Mouse (Mus musculus) Patski (cell line): ENCODE data around the gene Tns4. TPM values are rescaled to one million over a fixed set of nuclear protein-coding genes. Genes with fewer than 3 reads are reported as not detected.

ENCODE experiments used
- ATAC-seq: fragments of 100-300 bp; one replicate; pipeline ENCODE4 v1.8.0; 2021
- CTCF ChIA-PET: fragments of 350-600 bp; sonication (Branson Sonifier 250); formaldehyde crosslinking; loops from one replicate; lab custom pipeline; 2022; ENCODE audit warnings: inconsistent platforms; lab: Charles Lee
- POLR2A ChIA-PET: fragments of 350-600 bp; sonication (Branson Sonifier 250); formaldehyde crosslinking; loops from one replicate; lab custom pipeline; 2022; ENCODE audit warnings: antibody characterized with exemption, inconsistent platforms; lab: Charles Lee
- DNase-seq: peaks from one replicate; pipeline ENCODE4 v3.0.0-alpha.2; 2011; ENCODE audit warnings: low read depth, low spot score
- H3K27me3 ChIP-seq: fragments of 371-371 bp; one replicate; pipeline ENCODE4 v1.5.1; 2021
- CTCF ChIP-seq: fragments of 100-300 bp; IDR thresholded peaks from one replicate; pipeline ENCODE4 v1.5.1; 2021
- in situ Hi-C: fragments of 300-500 bp; cut with MboI; formaldehyde crosslinking; loops from 3 replicates; pipeline ENCODE4 v1.11.1; 2018; ENCODE audit warnings: low pct_unique_long_range_greater_than_20kb, mixed read lengths
- polyA plus RNA-seq: library from polyadenylated mRNA; unstranded; gene quantifications from one replicate; pipeline ENCODE4 v1.2.3, GENCODE M21; 2021

Tns4 gene
- polyA plus RNA-seq, 1 experiment from 2014 or later: not detected

DNA sequence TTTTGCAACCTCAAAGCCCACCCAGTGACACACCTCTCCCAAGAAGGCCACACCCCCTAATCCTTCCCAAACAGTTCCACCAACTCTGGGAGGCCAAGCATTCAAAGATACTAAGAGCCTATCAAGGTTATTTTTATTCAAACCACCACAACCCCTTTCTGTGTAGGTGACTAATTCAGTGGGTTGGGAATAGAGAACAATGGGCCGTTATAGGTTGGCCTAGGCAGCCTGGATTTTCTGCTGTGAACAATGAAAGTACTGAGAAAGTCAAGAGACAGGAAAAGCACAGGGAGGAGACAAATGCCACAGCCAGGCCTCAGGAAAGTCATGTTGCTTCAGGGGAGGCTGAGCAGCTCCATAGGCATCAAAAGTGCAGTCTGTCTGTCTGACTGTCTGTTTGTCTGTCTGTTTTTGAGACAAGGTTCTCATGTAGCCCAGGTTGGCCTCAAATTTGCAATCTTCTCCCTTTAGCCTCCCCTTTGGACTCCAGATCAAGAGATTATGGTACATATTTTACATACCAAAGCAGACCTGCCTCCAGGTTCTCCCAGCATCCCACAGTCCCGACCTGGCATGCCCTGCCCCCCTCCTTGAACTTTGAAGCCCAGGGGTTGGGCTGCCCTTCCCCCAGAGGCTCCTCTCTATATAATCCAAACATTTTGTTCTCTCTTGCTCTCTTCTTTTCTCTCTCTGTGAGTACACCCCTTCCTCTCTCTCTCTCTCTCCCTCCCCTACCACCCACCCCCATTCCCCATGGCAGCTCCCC is 6.0 kb upstream of the Tns4 start:
- TF ChIP-seq CTCF: no peak
- ATAC-seq: no peak
- in situ Hi-C loops: no loop called here
- ChIA-PET POLR2A (no interaction called here), CTCF (no interaction called here)
- no peak for DNase-seq
- no peaks in the 10 kb centered on the region for H3K27me3 ChIP-seq

DNA sequence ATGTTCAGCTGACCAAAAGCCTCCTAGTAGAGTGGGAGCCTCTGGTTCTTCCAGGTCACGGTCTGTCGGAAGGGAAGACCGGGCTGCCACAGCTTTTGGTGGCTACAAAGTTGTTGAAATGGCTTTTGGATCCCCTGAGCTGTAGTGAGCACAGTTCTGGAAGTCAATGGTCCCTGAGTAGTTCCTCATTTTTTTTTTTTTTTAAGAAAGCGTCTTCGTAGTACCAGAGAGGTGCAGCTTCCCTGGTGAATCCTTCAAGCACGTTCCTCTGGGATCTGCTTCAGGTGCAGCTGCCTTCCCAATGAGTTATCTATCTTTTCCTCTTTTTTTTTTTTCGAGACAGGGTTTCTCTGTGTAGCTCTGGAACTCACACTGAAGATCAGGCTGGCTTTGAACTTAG is 4.6 kb upstream of the Tns4 start:
- ChIA-PET CTCF (no interaction called here), POLR2A (no interaction called here)
- DNase-seq: no peak
- no peaks in the 10 kb centered on the region for H3K27me3 ChIP-seq
- in situ Hi-C loops: no loop called here
- no peak for ATAC-seq
- TF ChIP-seq CTCF: no peak

DNA sequence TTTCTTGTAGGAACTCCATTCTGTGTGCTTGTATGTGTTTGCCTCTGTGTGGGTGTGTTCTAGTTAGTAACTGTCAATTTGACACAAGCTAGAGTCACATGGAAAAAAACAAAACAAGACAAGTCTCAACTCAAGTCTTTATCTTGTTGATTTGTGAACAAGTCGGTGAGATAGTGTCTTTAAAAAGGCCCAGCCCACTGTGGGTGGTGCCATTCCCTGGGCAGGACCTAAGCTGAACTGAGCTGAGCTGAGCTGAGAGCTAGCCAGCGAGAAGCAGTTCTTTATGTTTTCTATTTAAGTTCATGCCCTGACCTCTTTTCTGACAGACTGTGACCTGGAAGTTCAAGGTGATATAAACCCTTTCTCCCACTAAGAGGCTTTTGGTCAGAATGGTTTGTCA is 2.6 kb upstream of the Tns4 start:
- ATAC-seq (no peak), DNase-seq (no peak)
- ChIA-PET CTCF (no interaction called here), POLR2A (no interaction called here)
- TF ChIP-seq CTCF: no peak
- H3K27me3 ChIP-seq: no peaks in the 10 kb centered on the region
- in situ Hi-C loops: no loop called here

DNA sequence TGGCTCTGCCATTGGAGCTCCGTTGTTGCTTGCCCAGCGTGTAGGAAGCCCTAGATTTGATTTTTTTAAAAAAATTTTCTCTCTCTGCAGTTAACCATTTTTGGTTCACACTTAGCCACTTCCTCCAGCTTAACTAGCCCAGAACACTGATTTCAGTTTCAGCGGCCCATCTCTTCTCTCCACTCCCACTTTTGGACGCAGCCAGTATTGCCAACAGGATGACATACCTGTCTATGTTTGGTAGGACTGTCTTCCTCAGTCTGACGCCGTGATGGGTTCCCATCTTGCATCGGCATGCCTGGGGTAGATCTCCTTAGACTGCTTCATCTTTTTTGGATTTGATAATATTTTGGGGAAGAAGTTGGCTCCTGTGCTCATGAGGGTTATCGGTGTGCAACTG is 1.3 kb upstream of the Tns4 start:
- CTCF ChIA-PET: no interaction called here
- no peak for TF ChIP-seq CTCF
- DNase-seq: no peak
- POLR2A ChIA-PET: no interaction called here
- H3K27me3 ChIP-seq: no peaks in the 10 kb centered on the region
- no peak for ATAC-seq
- in situ Hi-C loops: no loop called here

DNA sequence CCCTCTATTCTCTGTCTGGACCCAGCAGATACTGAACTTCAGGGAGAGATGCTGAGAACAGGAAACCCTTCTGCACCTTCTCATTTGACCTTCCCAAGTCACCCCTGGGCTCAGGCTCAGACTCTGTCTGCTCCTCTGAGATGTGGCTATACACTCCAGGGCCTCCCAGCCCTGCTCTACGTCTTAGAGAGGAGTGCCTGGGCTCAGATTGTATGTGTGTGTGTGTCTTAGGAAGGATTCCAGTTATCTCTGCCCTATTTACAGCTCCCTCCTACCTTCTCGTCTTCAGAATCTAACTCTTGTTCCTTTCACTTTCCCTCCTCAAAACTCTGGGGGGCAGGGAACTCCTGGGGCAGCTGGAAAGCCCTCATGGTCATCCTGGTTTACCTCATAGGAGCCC is 620 bp downstream of the Tns4 start:
- DNase-seq (no peak), ATAC-seq (no peak)
- in situ Hi-C loops: no loop called here
- POLR2A ChIA-PET: no interaction called here
- no peaks in the 10 kb centered on the region for H3K27me3 ChIP-seq
- CTCF ChIA-PET: interaction anchor here (0.8 kb wide), 1 partner anchor 23 kb away, joined by 3 read pairs; no protein-coding TSS in a partner anchor
- TF ChIP-seq CTCF: no peak

DNA sequence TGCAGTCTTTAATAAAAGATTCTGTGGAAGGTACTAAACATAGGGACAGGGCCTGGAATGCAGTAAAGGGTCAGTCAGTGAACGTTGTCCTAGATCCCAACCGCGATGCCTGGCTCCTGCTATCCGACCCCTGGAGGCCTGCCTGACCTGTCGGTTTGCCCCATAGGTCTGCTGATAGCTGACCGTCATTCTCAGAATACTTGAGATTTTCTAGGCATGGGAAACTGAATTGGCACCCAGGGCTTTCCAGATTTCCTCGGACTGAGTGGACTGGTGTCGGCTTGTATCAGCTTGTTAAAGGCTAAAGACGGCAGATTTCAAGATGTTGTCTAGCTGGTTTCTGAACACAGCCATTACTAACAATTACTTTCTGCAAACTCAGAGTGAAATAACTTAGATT is 4.7 kb downstream of the Tns4 start:
- POLR2A ChIA-PET: no interaction called here
- TF ChIP-seq CTCF: no peak
- no peak for DNase-seq
- in situ Hi-C loops: no loop called here
- H3K27me3 ChIP-seq: no peaks in the 10 kb centered on the region
- ATAC-seq: no peak
- CTCF ChIA-PET: no interaction called here

DNA sequence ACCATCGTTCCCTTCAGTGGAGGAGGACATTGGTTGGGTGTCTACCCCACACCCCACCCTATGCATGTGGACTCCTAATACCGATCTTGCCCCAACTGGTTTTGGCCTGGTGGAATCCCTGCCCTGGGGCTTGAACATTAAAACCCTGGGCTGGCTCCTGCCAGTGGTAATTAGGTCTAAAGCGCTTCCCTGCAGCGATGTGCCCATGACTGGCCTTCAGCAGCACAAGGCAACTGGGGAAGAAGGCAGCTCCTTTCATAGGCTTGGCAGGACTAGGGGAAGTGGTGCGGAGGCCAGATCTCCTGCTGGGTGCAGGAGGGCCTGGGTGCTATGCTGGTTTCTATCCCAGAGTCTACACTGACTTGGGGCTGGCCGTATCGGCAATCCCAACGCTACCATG is 5.6 kb downstream of the Tns4 start:
- TF ChIP-seq CTCF: no peak
- in situ Hi-C loops: no loop called here

DNA sequence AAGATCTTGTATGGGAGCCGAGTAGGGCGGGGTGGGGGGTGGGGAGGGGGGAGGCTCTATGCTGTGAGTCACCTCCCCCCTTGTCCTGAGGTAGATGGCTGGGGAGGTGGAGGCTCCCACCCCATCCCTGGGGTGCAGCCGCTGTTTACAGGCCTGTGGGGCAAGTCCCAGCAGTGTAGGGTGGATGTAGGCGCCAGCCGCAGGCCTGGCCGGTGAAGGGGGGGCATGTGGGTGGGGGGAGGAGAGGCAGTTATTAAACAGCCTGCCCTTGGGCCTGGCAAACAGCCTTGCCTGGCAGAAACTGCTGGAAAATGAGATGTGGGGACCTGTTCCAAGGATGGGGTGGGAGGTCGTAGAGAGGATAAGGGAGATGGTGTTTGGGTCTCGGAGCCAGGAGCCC is 7.0 kb downstream of the Tns4 start:
- H3K27me3 ChIP-seq: no peaks in the 10 kb centered on the region
- DNase-seq (no peak), ATAC-seq (no peak)
- ChIA-PET POLR2A (no interaction called here), CTCF (no interaction called here)
- TF ChIP-seq CTCF: no peak
- in situ Hi-C loops: no loop called here

More for the DNA sequence above, 5.6 kb downstream of the Tns4 start:
- H3K27me3 ChIP-seq: no peaks in the 10 kb centered on the region
- ChIA-PET POLR2A (no interaction called here), CTCF (no interaction called here)
- DNase-seq: no peak
- ATAC-seq: no peak

DNA sequence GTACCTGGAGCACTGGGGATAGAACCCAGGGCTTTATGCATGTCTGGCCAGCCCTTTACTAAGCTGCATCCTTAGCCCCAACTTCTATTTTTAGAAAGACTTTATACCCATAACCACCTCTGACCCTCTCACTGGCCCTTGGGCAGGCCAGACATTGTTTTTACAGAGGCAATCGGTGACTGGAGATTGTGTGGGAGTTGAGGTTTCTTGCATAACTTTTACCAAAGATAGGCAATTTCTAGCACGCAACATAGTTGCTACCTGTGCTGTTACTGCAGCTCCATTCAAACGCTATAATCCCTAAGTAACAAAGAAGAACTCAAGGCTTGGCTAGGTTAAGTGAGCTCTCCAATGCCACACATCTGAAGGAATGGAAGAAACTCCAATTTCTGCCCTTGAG is 7.5 kb downstream of the Tns4 start:
- ChIA-PET CTCF (no interaction called here), POLR2A (no interaction called here)
- TF ChIP-seq CTCF: no peak
- in situ Hi-C loops: no loop called here
- no peak for DNase-seq
- H3K27me3 ChIP-seq: no peaks in the 10 kb centered on the region
- no peak for ATAC-seq

DNA sequence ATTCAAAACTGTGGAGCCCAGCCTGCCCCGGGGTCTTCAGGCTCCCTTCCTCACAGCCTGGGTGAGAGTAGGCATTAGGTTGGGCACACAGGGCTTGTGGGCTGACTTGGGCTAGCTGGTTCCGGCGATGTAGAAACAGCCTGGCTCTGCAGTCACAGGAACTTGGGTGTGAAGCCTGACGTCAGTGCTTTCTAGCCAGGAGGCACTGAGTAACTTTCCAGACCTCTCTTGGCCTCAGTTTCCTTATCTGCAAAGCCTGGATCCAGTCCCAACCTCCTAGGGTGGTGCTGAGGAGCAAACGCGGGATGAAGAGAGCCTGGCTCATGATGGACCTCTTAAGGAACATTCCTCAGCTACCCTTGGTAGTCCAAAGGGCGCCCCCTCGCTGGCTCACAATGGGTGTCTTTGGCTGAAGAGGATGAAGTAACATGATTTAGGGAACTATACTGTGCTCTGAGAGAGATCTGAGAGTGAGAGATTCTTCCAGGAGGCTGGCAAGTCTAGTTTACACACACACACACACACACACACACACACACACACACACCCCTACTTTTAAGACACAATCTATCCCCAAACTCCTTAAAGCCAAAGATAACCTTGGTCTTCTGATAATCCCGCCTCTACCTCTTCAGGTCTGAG is 8.1 kb downstream of the Tns4 start:
- ATAC-seq (no peak), DNase-seq (no peak)
- POLR2A ChIA-PET: interaction anchor here (0.7 kb wide), 1 partner anchor 103 kb away, joined by 5 read pairs; no protein-coding TSS in a partner anchor
- CTCF ChIA-PET: no interaction called here
- in situ Hi-C loops: no loop called here
- H3K27me3 ChIP-seq: no peaks in the 10 kb centered on the region
- TF ChIP-seq CTCF: no peak

DNA sequence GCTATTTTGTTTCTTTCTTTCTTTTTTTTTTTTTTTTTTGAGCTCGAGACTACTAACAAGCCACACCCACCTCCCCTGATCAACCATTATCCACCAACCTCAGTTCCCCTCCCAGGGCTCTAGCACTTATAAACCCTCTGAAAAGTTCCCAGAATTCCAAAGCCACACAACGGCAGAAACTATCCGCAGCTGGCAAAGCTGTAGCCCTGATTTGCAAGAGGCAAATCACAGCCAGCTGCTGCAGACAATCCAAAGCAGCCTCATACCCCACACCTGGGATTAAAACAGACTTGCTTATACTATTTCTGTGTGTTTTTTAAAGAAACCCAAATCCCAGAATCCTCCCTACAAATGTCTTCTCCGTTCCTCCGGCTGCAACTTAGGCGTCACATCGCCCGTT is 11.2 kb downstream of the Tns4 start:
- ChIA-PET CTCF (interaction anchor here (1.0 kb wide), 1 partner anchor 12 kb away, joined by 4 read pairs; no protein-coding TSS in a partner anchor), POLR2A (no interaction called here)
- in situ Hi-C loops: no loop called here
- H3K27me3 ChIP-seq: no peaks in the 10 kb centered on the region
- no peak for DNase-seq
- no peak for ATAC-seq
- no peak for TF ChIP-seq CTCF
